Mouse (Mus musculus): ENCODE results near the gene Kcnk5. TPM values are rescaled to one million over a fixed set of nuclear protein-coding genes. Genes with fewer than 3 reads are reported as not detected.

The Kcnk5 gene
- polyA plus RNA-seq, 1 experiment from 2014 or later: 6.9 TPM

GRCm38 (mm10) chr14:20193103-20193715, 11.6 kb upstream of the Kcnk5 start:
- WGBS: 72% methylated on average over 4 of the region's 4 CpGs
- no peak overlapping the region for H3K27ac ChIP-seq
- no peak overlapping the region for H3K4me2 ChIP-seq (replicated peaks)
- H3K4me3 ChIP-seq: no peak overlapping the region
- H3K9me3 ChIP-seq: no peaks in the 10 kb centered on the region
- ATAC-seq (ENCODE audit: insufficient number of reproducible peaks, insufficient read depth, low FRiP score, low TSS enrichment): no peak
- no peaks in the 10 kb centered on the region for H3K4me1 ChIP-seq
- H3K36me3 ChIP-seq: no peaks in the 10 kb centered on the region
- no peak overlapping the region for H3K9ac ChIP-seq
- H3K27me3 ChIP-seq: no peaks in the 10 kb centered on the region

GRCm38 (mm10) chr14:20191136-20191735, 9.6 kb upstream of the Kcnk5 start:
- Histone ChIP-seq H3K36me3 (no peaks in the 10 kb centered on the region), H3K27me3 (no peaks in the 10 kb centered on the region), H3K4me3 (no peak overlapping the region), H3K9me3 (no peaks in the 10 kb centered on the region), H3K9ac (no peak overlapping the region), H3K27ac (no peak overlapping the region), H3K4me2 (replicated peaks) (no peak overlapping the region), H3K4me1 (no peaks in the 10 kb centered on the region)
- ATAC-seq (ENCODE audit: insufficient number of reproducible peaks, insufficient read depth, low FRiP score, low TSS enrichment): no peak
- WGBS: 77% methylated on average over 5 of the region's 5 CpGs

- 83% methylated on average over 2 of the region's 2 CpGs for WGBS
- Histone ChIP-seq H3K4me3 (no peak overlapping the region), H3K9ac (no peak overlapping the region), H3K4me1 (no peaks in the 10 kb centered on the region), H3K27me3 (no peaks in the 10 kb centered on the region), H3K27ac (no peak overlapping the region), H3K9me3 (no peaks in the 10 kb centered on the region), H3K4me2 (replicated peaks) (no peak overlapping the region), H3K36me3 (no peaks in the 10 kb centered on the region)
- ATAC-seq (ENCODE audit: insufficient number of reproducible peaks, insufficient read depth, low FRiP score, low TSS enrichment): no peak
These were observed 8.1 kb upstream of the Kcnk5 start for GRCm38 (mm10) chr14:20189751-20190150.

GRCm38 (mm10) chr14:20185426-20185825, 3.8 kb upstream of the Kcnk5 start:
- no peak for ATAC-seq (ENCODE audit: insufficient number of reproducible peaks, insufficient read depth, low FRiP score, low TSS enrichment)
- Histone ChIP-seq H3K4me2 (replicated peaks) (no peak overlapping the region), H3K36me3 (no peaks in the 10 kb centered on the region), H3K4me3 (no peak overlapping the region), H3K4me1 (peaks cover 5% of the 10 kb centered on the region; the same call in 1 of the 2 replicates), H3K9ac (no peak overlapping the region), H3K27ac (no peak overlapping the region), H3K27me3 (no peaks in the 10 kb centered on the region), H3K9me3 (no peaks in the 10 kb centered on the region)
- WGBS: 81% methylated on average over 9 of the region's 9 CpGs

- no peaks in the 10 kb centered on the region for H3K36me3 ChIP-seq
- H3K27ac ChIP-seq: no peak overlapping the region
- H3K4me3 ChIP-seq: no peak overlapping the region
- no peaks in the 10 kb centered on the region for H3K27me3 ChIP-seq
- H3K9ac ChIP-seq: no peak overlapping the region
- WGBS: 60% methylated on average over 5 of the region's 5 CpGs
- no peaks in the 10 kb centered on the region for H3K9me3 ChIP-seq
- no peak for ATAC-seq (ENCODE audit: insufficient number of reproducible peaks, insufficient read depth, low FRiP score, low TSS enrichment)
- peaks cover 21% of the 10 kb centered on the region for H3K4me1 ChIP-seq
- H3K4me2 ChIP-seq (replicated peaks): no peak overlapping the region
These were observed 2.1 kb upstream of the Kcnk5 start for GRCm38 (mm10) chr14:20183701-20184100.

- Histone ChIP-seq H3K4me2 (replicated peaks) (no peak overlapping the region), H3K36me3 (no peaks in the 10 kb centered on the region), H3K9ac (no peak overlapping the region), H3K9me3 (no peaks in the 10 kb centered on the region), H3K27ac (no peak overlapping the region), H3K4me3 (no peak overlapping the region), H3K4me1 (peaks cover 32% of the 10 kb centered on the region), H3K27me3 (no peaks in the 10 kb centered on the region)
- ATAC-seq (ENCODE audit: insufficient number of reproducible peaks, insufficient read depth, low FRiP score, low TSS enrichment): no peak
- WGBS: 68% methylated on average over 7 of the region's 7 CpGs
These were observed 987 bp upstream of the Kcnk5 start for GRCm38 (mm10) chr14:20182596-20182995.

GRCm38 (mm10) chr14:20180751-20181162, 852 bp downstream of the Kcnk5 start:
- under 1% methylated on average over 24 of the region's 24 CpGs for WGBS
- H3K9ac ChIP-seq: peak overlapping the region; percentile 41
- H3K27me3 ChIP-seq: no peaks in the 10 kb centered on the region
- H3K36me3 ChIP-seq: no peaks in the 10 kb centered on the region
- H3K4me1 ChIP-seq: peaks cover 32% of the 10 kb centered on the region
- H3K9me3 ChIP-seq: no peaks in the 10 kb centered on the region
- peak overlapping the region; percentile 89 for H3K4me2 ChIP-seq (replicated peaks)
- no peak for ATAC-seq (ENCODE audit: insufficient number of reproducible peaks, insufficient read depth, low FRiP score, low TSS enrichment)
- no peak overlapping the region for H3K27ac ChIP-seq
- peak overlapping the region; percentile 44 for H3K4me3 ChIP-seq

- WGBS: 6% methylated on average over 6 of the region's 6 CpGs
- Histone ChIP-seq H3K27ac (no peak overlapping the region), H3K36me3 (no peaks in the 10 kb centered on the region), H3K27me3 (no peaks in the 10 kb centered on the region), H3K4me2 (replicated peaks) (peak overlapping the region; percentile 89), H3K4me3 (peak overlapping the region; percentile 44), H3K9ac (peak overlapping the region; percentile 41; the same call in 1 of the 2 replicates), H3K4me1 (peaks cover 32% of the 10 kb centered on the region), H3K9me3 (no peaks in the 10 kb centered on the region)
- ATAC-seq (ENCODE audit: insufficient number of reproducible peaks, insufficient read depth, low FRiP score, low TSS enrichment): no peak
These were observed 1.3 kb downstream of the Kcnk5 start for GRCm38 (mm10) chr14:20180304-20180703.

GRCm38 (mm10) chr14:20179731-20180280, 1.8 kb downstream of the Kcnk5 start:
- Histone ChIP-seq H3K4me1 (peaks cover 32% of the 10 kb centered on the region), H3K4me3 (peak overlapping the region; percentile 44; the same call in 1 of the 2 replicates), H3K27me3 (no peaks in the 10 kb centered on the region), H3K9me3 (no peaks in the 10 kb centered on the region), H3K36me3 (no peaks in the 10 kb centered on the region), H3K9ac (no peak overlapping the region), H3K27ac (no peak overlapping the region), H3K4me2 (replicated peaks) (peak overlapping the region; percentile 89)
- 59% methylated on average over 5 of the region's 5 CpGs for WGBS
- ATAC-seq (ENCODE audit: insufficient number of reproducible peaks, insufficient read depth, low FRiP score, low TSS enrichment): no peak

GRCm38 (mm10) chr14:20179080-20179479, 2.5 kb downstream of the Kcnk5 start:
- Histone ChIP-seq H3K36me3 (no peaks in the 10 kb centered on the region), H3K4me3 (no peak overlapping the region), H3K9me3 (no peaks in the 10 kb centered on the region), H3K4me2 (replicated peaks) (peak overlapping the region; percentile 89), H3K27ac (no peak overlapping the region), H3K27me3 (no peaks in the 10 kb centered on the region), H3K4me1 (peaks cover 32% of the 10 kb centered on the region), H3K9ac (no peak overlapping the region)
- ATAC-seq (ENCODE audit: insufficient number of reproducible peaks, insufficient read depth, low FRiP score, low TSS enrichment): no peak
- WGBS: 17% methylated on average over 3 of the region's 3 CpGs

GRCm38 (mm10) chr14:20178593-20178992, 3.0 kb downstream of the Kcnk5 start:
- H3K4me1 ChIP-seq: peaks cover 32% of the 10 kb centered on the region
- ATAC-seq (ENCODE audit: insufficient number of reproducible peaks, insufficient read depth, low FRiP score, low TSS enrichment): no peak

GRCm38 (mm10) chr14:20177494-20178123, 4.0 kb downstream of the Kcnk5 start:
- Histone ChIP-seq H3K4me3 (no peak overlapping the region), H3K9ac (no peak overlapping the region), H3K36me3 (no peaks in the 10 kb centered on the region), H3K27me3 (no peaks in the 10 kb centered on the region), H3K4me2 (replicated peaks) (no peak overlapping the region), H3K9me3 (no peaks in the 10 kb centered on the region), H3K4me1 (peaks cover 35% of the 10 kb centered on the region), H3K27ac (peak overlapping the region; percentile 31; the same call in 1 of the 2 replicates)
- ATAC-seq (ENCODE audit: insufficient number of reproducible peaks, insufficient read depth, low FRiP score, low TSS enrichment): no peak
- WGBS: 65% methylated on average over 9 of the region's 9 CpGs

More at GRCm38 (mm10) chr14:20178593-20178992, 3.0 kb downstream of the Kcnk5 start:
- Histone ChIP-seq H3K9me3 (no peaks in the 10 kb centered on the region), H3K27ac (no peak overlapping the region), H3K27me3 (no peaks in the 10 kb centered on the region), H3K4me3 (no peak overlapping the region), H3K9ac (no peak overlapping the region), H3K4me2 (replicated peaks) (peak overlapping the region; percentile 20), H3K36me3 (no peaks in the 10 kb centered on the region)
- WGBS: 14% methylated on average over 4 of the region's 4 CpGs

Measured in embryonic facial prominence, embryonic 12.5 days (tissue).